In the genomic region with DNA sequence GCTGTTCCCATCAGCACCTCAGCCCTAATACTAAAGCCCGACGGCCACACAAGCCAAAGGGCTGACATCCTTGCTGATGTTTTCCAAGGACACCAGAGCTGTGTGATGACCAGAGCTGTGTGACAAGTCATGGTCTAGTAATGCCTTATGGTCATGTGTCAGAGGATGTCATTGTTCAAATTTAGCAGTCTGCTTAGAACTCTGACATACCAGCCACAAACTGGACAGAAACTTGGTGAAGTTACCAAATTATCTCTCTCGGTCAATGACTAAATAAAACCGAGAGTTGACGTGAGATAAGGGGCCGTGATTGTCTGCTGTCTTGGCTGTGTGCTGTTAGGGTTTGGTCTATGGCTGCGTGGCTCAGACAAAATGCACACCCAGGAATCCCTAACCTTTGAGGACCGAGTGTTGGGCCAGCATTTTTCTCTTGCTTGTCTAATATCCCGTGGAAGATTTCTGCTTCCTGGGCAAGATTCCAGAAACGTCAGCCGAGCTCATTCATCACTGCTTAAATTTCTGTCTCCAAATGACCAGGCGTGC, we compare ENCODE assay signal across 9 mouse cellular contexts.
DNase-seq lines count a peak whose midpoint lies in the region; ATAC-seq and TF ChIP-seq lines count a peak whose summit lies in the region.
"Had no signal": no experiment of that assay in that cellular context is flagged by ENCODE, and none has a peak within 500 bp of the region (broad histone marks: within the 10 kb centered on the region; RNA-seq: fewer than 3 reads in every experiment).

No protein-coding gene starts in this region.

- no peaks in the 10 kb centered on the region for H3K27me3 ChIP-seq in hindbrain, embryonic 15.5 days
- H3K27me3 ChIP-seq in midbrain, embryonic 15.5 days (replicated peaks), result no peaks in the 10 kb centered on the region

- peaks cover 22% of the 10 kb centered on the region for H3K4me1 ChIP-seq in lung, adult 2 months (ENCODE audit: control insufficient read depth, insufficient read depth, low read length)
- peaks cover 19% of the 10 kb centered on the region for H3K4me1 ChIP-seq in hindbrain, embryonic 15.5 days (replicated peaks)
- peaks cover 22% of the 10 kb centered on the region for H3K4me1 ChIP-seq in midbrain, embryonic 15.5 days

- H3K4me2 ChIP-seq in hindbrain, embryonic 15.5 days, result no peak overlapping the region
- H3K4me2 ChIP-seq in midbrain, embryonic 15.5 days, result no peak overlapping the region

- peak overlapping the region; percentile 36; the same call in 1 of the 2 replicates for H3K27ac ChIP-seq in hindbrain, embryonic 15.5 days (replicated peaks)
- peak overlapping the region; percentile 48; the same call in 1 of the 2 replicates for H3K27ac ChIP-seq in midbrain, embryonic 15.5 days

- DNase-seq in lung, adult 18-20 months, result peak; percentile 50 to 54
- no peak for DNase-seq in lung, adult 2 months
- DNase-seq in gastrocnemius, adult 18-20 months (ENCODE audit: low spot score), result peak; percentile 52
- no peak for DNase-seq in retina, postnatal 1 day
- DNase-seq in cerebellum, postnatal 4 days (ENCODE audit: low spot score in 2 of 2), result no peak

- WGBS in lung, adult 2 months, result 35% methylated on average over 12 of the region's 12 CpGs
- WGBS in hindbrain, embryonic 15.5 days, result 68% methylated on average over 12 of the region's 12 CpGs
- 80% methylated on average over 12 of the region's 12 CpGs for WGBS in midbrain, embryonic 15.5 days

- no peak overlapping the region for H3K9ac ChIP-seq in hindbrain, embryonic 15.5 days
- H3K9ac ChIP-seq in midbrain, embryonic 15.5 days, result no peak overlapping the region

- 0 out of 2 replicates have a peak, but pooled peaks have one; percentile 35 for ATAC-seq in hindbrain, embryonic 15.5 days (ENCODE audit: low FRiP score, low read depth)
- ATAC-seq in midbrain, embryonic 15.5 days (replicated peaks), result no peak
- ATAC-seq in erythroblast, adult 5-6 weeks (replicated peaks; ENCODE audit: low FRiP score, poor library complexity, severe bottlenecking), result no peak

- H3K4me3 ChIP-seq in lung, adult 2 months (replicated peaks; ENCODE audit: extremely low read depth, low read depth, low read length), result no peak overlapping the region
- H3K4me3 ChIP-seq in hindbrain, embryonic 15.5 days, result no peak overlapping the region
- no peak overlapping the region for H3K4me3 ChIP-seq in midbrain, embryonic 15.5 days
- H3K4me3 ChIP-seq: erythroblast, embryonic 14.5 days had no signal

- 0 out of 2 replicates have a peak, but pooled peaks cover 5% of the 10 kb centered on the region for H3K9me3 ChIP-seq in hindbrain, embryonic 15.5 days
- H3K9me3 ChIP-seq in midbrain, embryonic 15.5 days, result no peaks in the 10 kb centered on the region

- no peak for TF ChIP-seq POLR2A in lung, adult 2 months (IDR thresholded peaks at IDR 0.05; ENCODE audit: borderline replicate concordance, extremely low read depth, low read depth, low read length)

- H3K36me3 ChIP-seq in hindbrain, embryonic 15.5 days, result no peaks in the 10 kb centered on the region
- H3K36me3 ChIP-seq in midbrain, embryonic 15.5 days (replicated peaks), result no peaks in the 10 kb centered on the region

- TF ChIP-seq CTCF in lung, adult 2 months (IDR thresholded peaks at IDR 0.05; ENCODE audit: insufficient read depth, low read length), result no peak

Comparison
In these comparisons a context has a peak if more than half of its experiments do, and no peak if none do; other contexts are left out.
1. DNase-seq: peak in lung, adult 18-20 months (2 of 2) and gastrocnemius, adult 18-20 months (single experiment); none in lung, adult 2 months (single experiment), retina, postnatal 1 day (single experiment) and cerebellum, postnatal 4 days (0 of 2).